8 mouse cellular contexts compared by ENCODE assay signal in genomic region chr14:105897569-105898101, GRCm38 (mm10). TPM values are rescaled to one million over a fixed set of nuclear protein-coding genes. Genes with fewer than 3 reads are reported as not detected.
A peak's percentile ranks its signal among the peaks of the same experiment; 100 is the strongest.
DNase-seq lines count a peak whose midpoint lies in the region; ATAC-seq and TF ChIP-seq lines count a peak whose summit lies in the region.

No protein-coding gene starts in this region.

- peak overlapping the region; percentile 84 for H3K4me2 ChIP-seq in embryonic facial prominence, embryonic 11.5 days (ENCODE audit: low read depth, low read length)
- peak overlapping the region; percentile 95 for H3K4me2 ChIP-seq in limb, embryonic 11.5 days (ENCODE audit: low read depth, severe bottlenecking)
- peak overlapping the region; percentile 98 for H3K4me2 ChIP-seq in midbrain, embryonic 14.5 days (ENCODE audit: low read length)
- H3K4me2 ChIP-seq in stomach, postnatal 0 days (replicated peaks; ENCODE audit: low read depth) = peak overlapping the region; percentile 75

- intact Hi-C loops in heart, adult 2 months (cut with DNase I) = loop anchor here (2.0 to 5.0 kb wide), 8 partner anchors 165 to 725 kb away; partner anchors contain the start of gene Ndfip2

- no peak for TF ChIP-seq EP300 in heart, adult 2 months (IDR thresholded peaks at IDR 0.05; ENCODE audit: insufficient read depth, low read depth, low read length)
- no peak for TF ChIP-seq EP300 in stomach, postnatal 0 days (optimal IDR thresholded peaks at IDR 0.05)

- no peak for TF ChIP-seq POLR2A in thymus, adult 2 months (IDR thresholded peaks at IDR 0.05; ENCODE audit: control insufficient read depth, extremely low read depth, insufficient read depth, low read length, poor library complexity)
- TF ChIP-seq POLR2A in heart, adult 2 months (IDR thresholded peaks at IDR 0.05; ENCODE audit: insufficient read depth, low read depth, low read length) = 0 out of 2 replicates have a peak, but pooled peaks have one; percentile 19
- no peak for TF ChIP-seq POLR2A in kidney, adult 2 months (IDR thresholded peaks at IDR 0.05; ENCODE audit: low read depth, low read length)

- TF ChIP-seq CTCF in thymus, adult 2 months (IDR thresholded peaks at IDR 0.05; ENCODE audit: borderline replicate concordance, control insufficient read depth, extremely low read depth, insufficient read depth, low read length, poor library complexity) = no peak
- TF ChIP-seq CTCF in heart, adult 2 months (IDR thresholded peaks at IDR 0.05) = no peak
- no peak for TF ChIP-seq CTCF in kidney, adult 2 months (conservative IDR thresholded peaks at IDR 0.05; ENCODE audit: insufficient read depth, insufficient read length, low read depth, low read length)
- TF ChIP-seq CTCF in stomach, postnatal 0 days (IDR thresholded peaks at IDR 0.05; ENCODE audit: low read depth) = no peak

- H3K36me3 ChIP-seq in thymus, adult 2 months (ENCODE audit: control insufficient read depth, insufficient read depth, low read length) = no peaks in the 10 kb centered on the region
- no peaks in the 10 kb centered on the region for H3K36me3 ChIP-seq in embryonic facial prominence, embryonic 11.5 days (replicated peaks; ENCODE audit: control insufficient read depth, insufficient read depth, low read depth, low read length)
- peaks cover under 1% of the 10 kb centered on the region; the same call in 1 of the 2 replicates for H3K36me3 ChIP-seq in heart, adult 2 months (ENCODE audit: control insufficient read depth, insufficient read depth, low read length)
- H3K36me3 ChIP-seq in kidney, adult 2 months (ENCODE audit: control insufficient read depth, insufficient read depth, low read length) = no peaks in the 10 kb centered on the region
- peaks cover 3% of the 10 kb centered on the region; the same call in 1 of the 2 replicates for H3K36me3 ChIP-seq in limb, embryonic 11.5 days (ENCODE audit: control insufficient read depth, insufficient read depth, low read length)
- H3K36me3 ChIP-seq in midbrain, embryonic 14.5 days (ENCODE audit: control insufficient read depth, insufficient read depth, low read length) = peaks cover 6% of the 10 kb centered on the region
- peaks cover 5% of the 10 kb centered on the region for H3K36me3 ChIP-seq in stomach, postnatal 0 days (ENCODE audit: control insufficient read depth, insufficient read depth, low read length)

- H3K27ac ChIP-seq in thymus, adult 2 months (ENCODE audit: control insufficient read depth, insufficient read depth, low read length) = no peak overlapping the region
- peak overlapping the region; percentile 98 for H3K27ac ChIP-seq in embryonic facial prominence, embryonic 11.5 days (replicated peaks; ENCODE audit: low read depth, low read length)
- H3K27ac ChIP-seq in heart, adult 2 months = peak overlapping the region; percentile 97
- peak overlapping the region; percentile 99 for H3K27ac ChIP-seq in kidney, adult 2 months (ENCODE audit: insufficient read depth, low read depth, low read length)
- peak overlapping the region; percentile 99 for H3K27ac ChIP-seq in limb, embryonic 11.5 days (replicated peaks; ENCODE audit: low read depth, low read length)
- peak overlapping the region; percentile 99 for H3K27ac ChIP-seq in midbrain, embryonic 14.5 days (replicated peaks; ENCODE audit: low read depth, low read length)
- peak overlapping the region; percentile 99 for H3K27ac ChIP-seq in stomach, postnatal 0 days (replicated peaks)

- peaks cover 10% of the 10 kb centered on the region; the same call in 1 of the 2 replicates for H3K27me3 ChIP-seq in thymus, adult 2 months (ENCODE audit: control insufficient read depth, insufficient read depth, low read length)
- no peaks in the 10 kb centered on the region for H3K27me3 ChIP-seq in embryonic facial prominence, embryonic 11.5 days (ENCODE audit: control insufficient read depth, insufficient read depth, low read length)
- H3K27me3 ChIP-seq in heart, adult 2 months (ENCODE audit: control insufficient read depth, insufficient read depth, low read length) = no peaks in the 10 kb centered on the region
- no peaks in the 10 kb centered on the region for H3K27me3 ChIP-seq in kidney, adult 2 months (replicated peaks; ENCODE audit: control insufficient read depth, insufficient read depth, low read length)
- no peaks in the 10 kb centered on the region for H3K27me3 ChIP-seq in limb, embryonic 11.5 days (ENCODE audit: control insufficient read depth, insufficient read depth, low read length)
- H3K27me3 ChIP-seq in midbrain, embryonic 14.5 days (ENCODE audit: control insufficient read depth, insufficient read depth, low read length) = peaks cover 7% of the 10 kb centered on the region; the same call in 1 of the 2 replicates
- H3K27me3 ChIP-seq in stomach, postnatal 0 days (ENCODE audit: control insufficient read depth, insufficient read depth, low read length) = no peaks in the 10 kb centered on the region

- ATAC-seq in embryonic facial prominence, embryonic 11.5 days (replicated peaks; ENCODE audit: insufficient number of reproducible peaks, low FRiP score, low TSS enrichment, low read depth) = peak; percentile 58
- peak; percentile 42 for ATAC-seq in limb, embryonic 11.5 days (ENCODE audit: insufficient number of reproducible peaks, low FRiP score, low TSS enrichment, low read depth)
- peak; percentile 68 for ATAC-seq in midbrain, embryonic 14.5 days (ENCODE audit: low FRiP score, low TSS enrichment)
- peak; percentile 56 for ATAC-seq in stomach, postnatal 0 days (ENCODE audit: low FRiP score, low TSS enrichment)

- peak overlapping the region; percentile 37 for H3K4me3 ChIP-seq in thymus, adult 2 months (ENCODE audit: control insufficient read depth, insufficient read depth, low read length)
- H3K4me3 ChIP-seq in embryonic facial prominence, embryonic 11.5 days (ENCODE audit: low read depth, low read length) = peak overlapping the region; percentile 89
- H3K4me3 ChIP-seq in heart, adult 2 months = peak overlapping the region; percentile 62
- peak overlapping the region; percentile 58 for H3K4me3 ChIP-seq in kidney, adult 2 months (ENCODE audit: insufficient read depth, low read depth, low read length)
- H3K4me3 ChIP-seq in limb, embryonic 11.5 days (ENCODE audit: low read depth, low read length) = peak overlapping the region; percentile 90
- peak overlapping the region; percentile 79 for H3K4me3 ChIP-seq in midbrain, embryonic 14.5 days (replicated peaks; ENCODE audit: low read depth, low read length)
- peak overlapping the region; percentile 60 for H3K4me3 ChIP-seq in stomach, postnatal 0 days (ENCODE audit: low read depth, low read length)

- H3K79me2 ChIP-seq in heart, adult 2 months (replicated peaks; ENCODE audit: control insufficient read depth, insufficient read depth, low read length) = no peaks in the 10 kb centered on the region

- no peaks in the 10 kb centered on the region for H3K9me3 ChIP-seq in embryonic facial prominence, embryonic 11.5 days (replicated peaks; ENCODE audit: control insufficient read depth, low read length)
- no peaks in the 10 kb centered on the region for H3K9me3 ChIP-seq in limb, embryonic 11.5 days (ENCODE audit: control insufficient read depth, low read length)
- no peaks in the 10 kb centered on the region for H3K9me3 ChIP-seq in midbrain, embryonic 14.5 days (ENCODE audit: control insufficient read depth, low read length)
- no peaks in the 10 kb centered on the region for H3K9me3 ChIP-seq in stomach, postnatal 0 days (ENCODE audit: control insufficient read depth, low read length)

- H3K4me1 ChIP-seq in thymus, adult 2 months (replicated peaks; ENCODE audit: control insufficient read depth, insufficient read depth, low read length) = peaks cover 16% of the 10 kb centered on the region
- no peaks in the 10 kb centered on the region for H3K4me1 ChIP-seq in embryonic facial prominence, embryonic 11.5 days (ENCODE audit: control insufficient read depth, insufficient read depth, low read length)
- H3K4me1 ChIP-seq in heart, adult 2 months (ENCODE audit: control insufficient read depth, insufficient read depth, low read length) = no peaks in the 10 kb centered on the region
- H3K4me1 ChIP-seq in kidney, adult 2 months (ENCODE audit: control insufficient read depth, insufficient read depth, low read length) = no peaks in the 10 kb centered on the region; the same call in 1 of the 2 replicates
- peaks cover 10% of the 10 kb centered on the region; the same call in 1 of the 2 replicates for H3K4me1 ChIP-seq in limb, embryonic 11.5 days (ENCODE audit: control insufficient read depth, insufficient read depth, low read length)
- H3K4me1 ChIP-seq in midbrain, embryonic 14.5 days (ENCODE audit: control insufficient read depth, insufficient read depth, low read length) = peaks cover 15% of the 10 kb centered on the region
- H3K4me1 ChIP-seq in stomach, postnatal 0 days (replicated peaks; ENCODE audit: control insufficient read depth, insufficient read depth) = no peaks in the 10 kb centered on the region

- WGBS in thymus, adult 2 months = 2% methylated on average over 27 of the region's 28 CpGs
- 2% methylated on average over 25 of the region's 28 CpGs for WGBS in embryonic facial prominence, embryonic 11.5 days
- WGBS in heart, adult 2 months = 1% methylated on average over 26 of the region's 28 CpGs
- under 1% methylated on average over 25 of the region's 28 CpGs for WGBS in kidney, adult 2 months
- WGBS in limb, embryonic 11.5 days = 0% methylated on average over 26 of the region's 28 CpGs
- under 1% methylated on average over 28 of the region's 28 CpGs for WGBS in midbrain, embryonic 14.5 days
- WGBS in stomach, postnatal 0 days = under 1% methylated on average over 20 of the region's 28 CpGs

- H3K9ac ChIP-seq in embryonic facial prominence, embryonic 11.5 days (replicated peaks; ENCODE audit: low read length) = peak overlapping the region; percentile 97
- peak overlapping the region; percentile 74 for H3K9ac ChIP-seq in heart, adult 2 months (ENCODE audit: low read depth, low read length)
- peak overlapping the region; percentile 81 for H3K9ac ChIP-seq in limb, embryonic 11.5 days (ENCODE audit: low read length)
- peak overlapping the region; percentile 87 for H3K9ac ChIP-seq in midbrain, embryonic 14.5 days (replicated peaks; ENCODE audit: low read length)
- H3K9ac ChIP-seq in stomach, postnatal 0 days (ENCODE audit: low read length) = peak overlapping the region; percentile 75

- peak; percentile 12 for DNase-seq in thymus, adult 2 months
- no peak for DNase-seq in thymus, postnatal 4 days
- DNase-seq in embryonic facial prominence, embryonic 11.5 days (ENCODE audit: low spot score) = peak; percentile 88
- DNase-seq in heart, adult 2 months = peak in 1 of 2 experiments; percentile 64
- DNase-seq in kidney, adult 2 months = peak; percentile 85
- peak; percentile 86 for DNase-seq in limb, embryonic 11.5 days (ENCODE audit: low spot score)
- DNase-seq in midbrain, embryonic 14.5 days = peak; percentile 87
- DNase-seq in stomach, postnatal 0 days (ENCODE audit: low spot score) = peak; percentile 84

RNA-seq across cellular contexts. Expression of gene Spry2, which starts 1.0 kb away (rescaled TPM):
- 5.9 and 7.3 TPM in 2 replicates for polyA plus RNA-seq in thymus, adult 2 months (2012; rRNA removed)
- polyA plus RNA-seq in embryonic facial prominence, embryonic 11.5 days (2014; fragmentation: Nextera tagmentation; extraction: Ambion mirVana) = 39.9 and 50.9 TPM in 2 replicates
- total RNA-seq in heart, adult 2 months (2021) = 10 to 100 TPM; 20.3 to 25.9 TPM
- polyA plus RNA-seq in heart, adult 2 months (2012; rRNA removed) = 14.8 and 21.2 TPM in 2 replicates
- 14.3 and 14.4 TPM in 2 replicates for polyA plus RNA-seq in kidney, adult 2 months (2012; rRNA removed)
- polyA plus RNA-seq in limb, embryonic 11.5 days (2014; fragmentation: Nextera tagmentation; extraction: Ambion mirVana) = 71.3 and 73.3 TPM in 2 replicates
- polyA plus RNA-seq in midbrain, embryonic 14.5 days (2014; fragmentation: Nextera tagmentation; extraction: Ambion mirVana) = 39.5 and 40.1 TPM in 2 replicates
- polyA plus RNA-seq in stomach, postnatal 0 days (2015; fragmentation: Nextera tagmentation; extraction: Ambion mirVana) = 45.8 and 49.2 TPM in 2 replicates

Comparison
In these comparisons a context has a peak if more than half of its experiments do, and no peak if none do; other contexts are left out.
1. H3K4me3 ChIP-seq: peak in every context shown above with its lines; median percentile 90 in limb, embryonic 11.5 days; 89 in embryonic facial prominence, embryonic 11.5 days; 79 in midbrain, embryonic 14.5 days; 62 in heart, adult 2 months; 60 in stomach, postnatal 0 days; 58 in kidney, adult 2 months; 37 in thymus, adult 2 months.